Mouse (Mus musculus): ENCODE data around the gene Kcnh2.
A peak's percentile ranks its signal among the peaks of the same experiment; 100 is the strongest.

Kcnh2 gene

GRCm38 (mm10) chr5:24319776-24320466 is 31.5 kb downstream of the Kcnh2 start:
- DNase-seq (ENCODE audit: low spot score), result no peak

DNA sequence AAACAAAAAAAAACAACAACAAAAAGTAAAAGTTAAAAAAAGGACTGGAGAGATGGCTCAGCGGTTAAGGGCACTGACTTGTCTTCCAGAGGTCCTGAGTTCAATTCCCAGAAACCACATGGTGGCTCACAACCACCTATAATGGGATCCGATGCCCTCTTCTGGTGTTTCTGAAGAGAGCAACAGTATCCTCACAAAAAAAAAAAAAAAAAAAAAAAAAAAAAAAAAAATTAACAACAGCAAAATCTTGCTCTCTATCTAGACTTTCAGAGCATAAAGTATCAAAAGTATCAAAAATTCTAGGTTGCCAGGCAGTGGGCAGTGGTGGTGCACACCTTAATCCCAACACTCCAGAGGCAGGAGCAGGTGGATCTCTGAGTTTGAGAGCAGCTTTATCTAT is 42.2 kb downstream of the Kcnh2 start:
- DNase-seq (ENCODE audit: low spot score), result no peak

DNA sequence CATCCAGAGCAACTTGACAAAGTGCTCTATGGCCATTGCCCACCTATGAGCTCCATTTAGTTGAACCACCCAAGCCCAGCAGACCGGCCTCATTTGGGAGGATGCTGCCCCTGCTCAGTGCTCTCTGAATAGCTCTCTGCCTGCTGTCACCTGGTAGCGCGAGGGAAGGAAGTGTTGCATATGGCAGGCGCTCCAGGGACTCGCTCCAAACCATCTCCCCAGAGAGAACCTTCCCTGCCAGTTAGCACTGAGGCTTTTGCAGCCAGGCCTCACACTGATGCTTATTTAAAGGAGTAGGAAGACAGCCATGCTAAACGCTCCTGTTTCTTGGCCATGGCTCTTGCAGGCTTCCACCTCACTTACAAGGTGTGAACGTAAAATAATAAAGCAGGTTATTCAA is 42.8 kb downstream of the Kcnh2 start:
- no peak for DNase-seq (ENCODE audit: low spot score)

DNA sequence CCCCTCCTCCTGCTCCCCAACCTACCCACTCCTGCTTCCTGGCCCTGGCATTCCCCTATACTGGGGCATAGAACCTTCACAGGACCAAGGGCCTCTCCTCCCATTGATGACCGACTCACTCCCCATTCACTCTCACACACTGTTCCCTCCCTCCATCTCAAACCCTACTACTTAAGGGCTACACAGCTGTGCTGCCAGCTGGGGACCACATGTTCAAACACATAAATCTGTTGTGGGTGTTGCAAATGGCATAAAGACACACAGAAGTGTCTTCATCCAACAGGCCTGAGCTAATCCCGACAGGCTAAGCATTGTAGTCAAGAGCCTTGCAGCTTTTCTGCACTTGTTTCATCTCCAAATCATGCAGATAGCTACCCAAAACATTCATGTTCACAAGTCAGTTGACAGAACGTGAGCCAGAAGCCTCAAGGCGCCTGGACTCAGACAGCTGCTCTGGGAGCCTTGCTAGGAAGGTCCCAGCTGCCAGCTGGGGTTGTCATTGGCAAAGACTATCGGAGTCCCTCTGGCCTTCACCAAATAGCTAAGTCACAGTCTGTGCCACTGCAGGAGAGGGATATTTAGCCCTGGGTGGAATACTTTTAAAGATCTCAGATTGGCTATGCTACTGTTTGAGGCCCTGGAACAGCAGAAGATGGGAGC is 44.2 kb downstream of the Kcnh2 start:
- DNase-seq (ENCODE audit: low spot score), result no peak

GRCm38 (mm10) chr5:24303199-24303598 is 48.2 kb downstream of the Kcnh2 start:
- DNase-seq (ENCODE audit: low spot score), result no peak

GRCm38 (mm10) chr5:24299845-24300589 is 51.4 kb downstream of the Kcnh2 start:
- DNase-seq (ENCODE audit: low spot score), result peak; percentile 43

DNA sequence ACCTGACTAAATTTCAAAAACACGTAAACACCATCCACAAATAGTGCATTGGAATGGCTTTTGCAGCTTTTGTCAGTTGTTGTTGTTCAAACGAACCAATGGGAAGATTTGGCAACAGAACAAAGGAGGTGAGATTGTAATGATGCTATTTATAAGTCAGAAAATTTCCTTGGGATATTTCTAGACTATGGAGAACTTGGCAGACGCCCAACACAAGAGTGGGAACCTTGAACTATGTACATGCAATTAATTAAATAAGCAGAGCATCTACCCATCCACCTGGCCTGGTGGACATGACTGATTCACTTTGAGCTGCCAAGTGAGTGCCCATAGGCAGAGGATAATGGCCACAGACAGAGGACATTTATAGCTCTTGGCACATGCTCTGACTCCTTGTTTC is 59.5 kb downstream of the Kcnh2 start:
- DNase-seq (ENCODE audit: low spot score), result no peak

DNA sequence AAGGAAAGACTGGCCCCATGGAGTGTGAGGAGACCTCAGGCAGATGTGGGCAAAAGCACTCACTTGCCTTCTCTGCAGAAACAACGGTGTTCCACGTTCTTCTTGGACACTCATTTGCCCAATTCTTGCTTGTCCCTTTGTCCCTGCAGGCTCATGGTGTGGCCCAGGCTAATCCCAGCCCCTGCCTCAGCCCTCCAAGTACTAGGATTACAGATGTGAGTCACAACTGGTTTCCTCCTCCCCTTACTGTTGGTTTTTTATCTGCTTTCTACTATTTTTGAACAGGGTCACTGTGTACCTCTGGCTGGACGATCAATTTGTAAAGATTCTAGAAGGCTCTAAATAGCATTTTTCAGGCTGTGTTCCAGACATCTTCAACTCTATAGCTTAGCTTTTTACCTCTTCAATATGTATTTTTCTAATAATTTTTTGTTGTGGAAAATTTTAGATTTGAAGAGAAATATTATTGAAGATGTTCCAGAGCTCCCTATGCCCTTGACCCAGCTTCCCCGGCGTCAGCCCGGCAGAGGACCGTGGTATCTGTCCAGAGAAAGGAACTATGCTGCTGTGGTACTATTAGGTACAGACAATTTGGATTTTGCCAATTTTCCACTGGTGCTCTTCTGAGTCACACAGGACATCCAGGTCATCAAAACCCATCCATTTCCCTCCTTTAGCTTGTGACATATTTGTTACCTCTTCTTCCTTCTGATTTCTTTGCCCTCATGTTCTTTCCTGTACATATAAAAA is 65.0 kb downstream of the Kcnh2 start:
- no peak for DNase-seq (ENCODE audit: low spot score)

DNA sequence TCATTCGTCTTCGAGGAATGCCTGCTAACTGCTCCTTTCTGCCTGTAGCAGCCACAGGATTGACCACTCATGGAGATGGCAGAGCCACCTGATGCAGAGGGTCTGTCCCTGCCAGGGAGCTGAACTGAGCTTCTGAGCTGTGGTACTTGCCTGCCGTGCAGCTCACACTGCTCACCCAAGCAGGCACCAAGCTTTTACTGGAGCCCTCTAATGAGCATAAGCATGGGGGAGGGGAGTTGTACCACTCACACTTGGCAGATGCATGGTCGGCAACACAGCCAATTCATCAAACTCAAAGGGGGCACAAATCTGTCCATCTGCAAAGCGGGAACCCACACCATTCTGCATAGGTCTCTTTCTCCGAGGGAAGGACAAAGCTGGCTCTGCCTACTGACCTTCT is 67.3 kb downstream of the Kcnh2 start:
- no peak for DNase-seq (ENCODE audit: low spot score)

- DNase-seq (ENCODE audit: low spot score), result no peak
Observed at GRCm38 (mm10) chr5:24283181-24283580, 68.2 kb downstream of the Kcnh2 start.

GRCm38 (mm10) chr5:24280523-24280922 is 70.9 kb downstream of the Kcnh2 start:
- DNase-seq (ENCODE audit: low spot score), result no peak

DNA sequence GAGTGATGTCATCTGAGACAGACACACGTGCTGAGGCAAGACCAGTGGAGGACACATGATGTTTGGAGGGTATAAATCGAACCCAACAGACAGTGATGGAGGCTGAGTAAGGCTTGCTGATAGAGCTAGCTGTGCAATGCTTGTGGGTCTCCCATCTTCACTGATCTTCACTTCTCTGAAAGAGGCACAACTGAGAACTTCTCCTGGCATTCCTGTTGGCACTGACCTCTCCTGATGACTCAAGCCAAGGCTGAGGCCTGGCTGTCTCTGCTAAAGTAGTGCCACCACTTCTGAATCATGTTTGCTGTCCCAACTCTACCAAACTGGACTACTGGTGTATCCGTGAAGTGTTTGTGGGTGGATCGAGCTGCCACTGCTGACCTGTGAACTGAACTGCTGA is 71.9 kb downstream of the Kcnh2 start:
- DNase-seq (ENCODE audit: low spot score), result no peak

- no peak for DNase-seq (ENCODE audit: low spot score)
Observed at GRCm38 (mm10) chr5:24278206-24278605, 73.2 kb downstream of the Kcnh2 start.

GRCm38 (mm10) chr5:24273683-24274621 is 77.5 kb downstream of the Kcnh2 start:
- peak; percentile 83 for DNase-seq (ENCODE audit: low spot score)

GRCm38 (mm10) chr5:24270941-24271340 is 80.5 kb downstream of the Kcnh2 start:
- no peak for DNase-seq (ENCODE audit: low spot score)
